Mouse (Mus musculus) brain, embryonic 18.5 days (tissue): ENCODE measurements at regions not wholly inside any gene's neighbourhood (a gene's known extent, or its start where the extent isn't known, plus 50 kb on each side); places are given as distances from the start of the nearest gene placed in this dataset.
"Not testable (repeated sequence)": the region's sequence is repeated elsewhere in the genome, so short reads cannot be mapped to it uniquely, and the experiment has no call there.

Experiments
- DNase-seq: peaks from one replicate; pipeline ENCODE4 v3.0.0-alpha.2; 2012; ENCODE audit warnings: low read depth, low spot score

- no peak for DNase-seq
These were observed 194.4 kb upstream of the Ppp6c start for GRCm38 (mm10) chr2:39420696-39421095.

GRCm38 (mm10) chr2:39400336-39400735 is 174.1 kb upstream of the Ppp6c start:
- DNase-seq = no peak

- DNase-seq = no peak
These were observed 173.3 kb upstream of the Ppp6c start for GRCm38 (mm10) chr2:39399523-39399922.

GRCm38 (mm10) chr2:39394643-39395042 is 168.4 kb upstream of the Ppp6c start:
- DNase-seq = no peak

- no peak for DNase-seq
These were observed 151.0 kb upstream of the Ppp6c start for GRCm38 (mm10) chr2:39377264-39377663.

GRCm38 (mm10) chr2:39373068-39373779 is 147.0 kb upstream of the Ppp6c start:
- peak; percentile 60 for DNase-seq

GRCm38 (mm10) chr2:39344207-39344606 is 118.0 kb upstream of the Ppp6c start:
- DNase-seq = no peak

- no peak for DNase-seq
These were observed 114.2 kb upstream of the Ppp6c start for GRCm38 (mm10) chr2:39340406-39340805.

GRCm38 (mm10) chr2:39338832-39339649 is 112.8 kb upstream of the Ppp6c start:
- DNase-seq = no peak

- no peak for DNase-seq
These were observed 111.3 kb upstream of the Ppp6c start for GRCm38 (mm10) chr2:39337524-39337923.

- no peak for DNase-seq
These were observed 99.7 kb upstream of the Ppp6c start for GRCm38 (mm10) chr2:39325715-39326493.

GRCm38 (mm10) chr2:39325122-39325521 is 98.9 kb upstream of the Ppp6c start:
- not testable (repeated sequence) for DNase-seq

GRCm38 (mm10) chr2:39299798-39300382 is 73.6 kb upstream of the Ppp6c start:
- DNase-seq = no peak

- DNase-seq = no peak
These were observed 73.0 kb upstream of the Ppp6c start for GRCm38 (mm10) chr2:39299290-39299689.

- DNase-seq = no peak
These were observed 69.2 kb upstream of the Ppp6c start for GRCm38 (mm10) chr2:39295435-39295834.

- no peak for DNase-seq
These were observed 52.0 kb upstream of the Ppp6c start for GRCm38 (mm10) chr2:39278218-39278617.
